Mouse (Mus musculus) heart, adult 2 months (tissue): ENCODE results near the gene Cgas.

ENCODE experiments used
- CTCF ChIP-seq: fragments of 200-600 bp; IDR thresholded peaks from 2 replicates; pipeline ENCODE4 v1.8.1; 2022; ENCODE audit warnings: antibody characterized with exemption, mild to moderate bottlenecking, moderate library complexity
- EP300 ChIP-seq: fragments of 200-500 bp; IDR thresholded peaks from 2 replicates; pipeline ENCODE4 v1.6.1; 2011; ENCODE audit warnings: low read depth, low read length, control low read depth; ENCODE audit not compliant: insufficient read depth
- POLR2A ChIP-seq: fragments of 200-500 bp; IDR thresholded peaks from 2 replicates; pipeline ENCODE4 v1.6.1; 2011; ENCODE audit warnings: mild to moderate bottlenecking, low read depth, low read length, control low read depth; ENCODE audit not compliant: insufficient read depth

DNA sequence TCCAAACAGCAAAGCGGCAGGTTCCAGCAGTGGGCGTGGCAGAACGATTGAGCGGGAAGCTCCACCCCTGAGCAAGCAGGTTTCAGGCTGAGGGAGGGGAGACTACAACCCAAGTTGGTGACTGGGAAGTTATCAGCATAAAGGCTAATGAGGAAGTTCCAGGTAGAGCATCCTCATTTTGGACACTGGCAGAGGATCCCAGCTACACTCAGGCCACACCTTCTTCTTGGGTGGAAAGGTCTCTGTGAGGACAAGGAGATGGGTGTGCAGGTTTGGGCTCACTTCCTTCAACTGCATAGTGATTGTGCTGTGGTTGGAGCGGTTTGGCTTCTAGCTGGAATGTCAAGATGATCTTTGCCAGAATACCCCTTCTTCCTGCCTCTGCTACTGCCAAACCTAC lies 53.1 kb downstream of the Cgas start:
- TF ChIP-seq POLR2A (no peak), CTCF (no peak), EP300 (no peak)
